Mouse (Mus musculus) embryonic fibroblast, embryonic 13.5 days (primary cell): ENCODE measurements around the gene Tbc1d2.

Experiments
- CTCF ChIP-seq: IDR thresholded peaks from 2 replicates; pipeline ENCODE4 v1.5.1; 2011; ENCODE audit warnings: mild to moderate bottlenecking, control low read depth, low read length, moderate library complexity, borderline replicate concordance; ENCODE audit not compliant: insufficient read depth
- POLR2A ChIP-seq: IDR thresholded peaks from 2 replicates; pipeline ENCODE4 v1.6.1; 2011; ENCODE audit warnings: low read depth, mild to moderate bottlenecking, control low read depth, low read length, moderate library complexity

GRCm38 (mm10) chr4:46676646-46677045 is 26.6 kb upstream of the Tbc1d2 start:
- TF ChIP-seq CTCF, result no peak
- no peak for TF ChIP-seq POLR2A
